Mouse (Mus musculus) spleen, adult 2 months (tissue): ENCODE results near the gene Sike1.

Experiments used
- CTCF ChIP-seq: fragments of 200-500 bp; IDR thresholded peaks from 2 replicates; pipeline ENCODE4 v1.5.1; 2011; ENCODE audit warnings: mild to moderate bottlenecking, inconsistent platforms; ENCODE audit not compliant: insufficient read depth, insufficient read length, insufficient replicate concordance; ENCODE audit errors: extremely low read depth
- POLR2A ChIP-seq: fragments of 200-500 bp; IDR thresholded peaks from 2 replicates; pipeline ENCODE4 v1.6.1; 2011; ENCODE audit warnings: low read depth, low read length, inconsistent platforms

- no peak for TF ChIP-seq POLR2A
- TF ChIP-seq CTCF = no peak
Observed at GRCm38 (mm10) chr3:103020943-103021638, 25.6 kb downstream of the Sike1 start.
